Mouse (Mus musculus) adipocyte (in vitro differentiated cells): Measurements from ENCODE around the gene Fcgrt.
"Not testable (repeated sequence)": the region's sequence is repeated elsewhere in the genome, so short reads cannot be mapped to it uniquely, and the experiment has no call there.

Experiments used
- DNase-seq: peaks from one replicate; pipeline ENCODE4 v3.0.0-alpha.2; 2016; ENCODE audit warnings: low spot score

Fcgrt gene

DNA sequence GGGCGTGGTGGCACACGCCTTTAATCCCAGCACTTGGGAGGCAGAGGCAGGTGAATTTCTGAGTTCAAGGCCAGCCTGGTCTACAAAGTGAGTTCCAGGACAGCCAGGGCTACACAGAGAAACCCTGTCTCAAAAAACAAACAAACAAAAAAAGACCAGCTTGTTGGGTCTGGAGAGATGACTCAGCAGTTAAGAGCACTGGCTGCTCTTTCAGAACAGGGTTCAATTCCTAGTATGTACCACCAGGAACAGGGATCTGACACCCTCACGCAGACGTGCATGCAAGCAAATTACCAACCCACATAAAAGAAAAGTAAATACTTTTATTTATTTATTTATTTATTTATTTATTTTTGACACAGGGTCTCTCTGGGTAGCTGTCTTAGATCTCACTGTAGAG lies 6.4 kb upstream of the Fcgrt start:
- DNase-seq, result not testable (repeated sequence)

- no peak for DNase-seq
These were observed 3.5 kb upstream of the Fcgrt start for GRCm38 (mm10) chr7:45107052-45107645.

DNA sequence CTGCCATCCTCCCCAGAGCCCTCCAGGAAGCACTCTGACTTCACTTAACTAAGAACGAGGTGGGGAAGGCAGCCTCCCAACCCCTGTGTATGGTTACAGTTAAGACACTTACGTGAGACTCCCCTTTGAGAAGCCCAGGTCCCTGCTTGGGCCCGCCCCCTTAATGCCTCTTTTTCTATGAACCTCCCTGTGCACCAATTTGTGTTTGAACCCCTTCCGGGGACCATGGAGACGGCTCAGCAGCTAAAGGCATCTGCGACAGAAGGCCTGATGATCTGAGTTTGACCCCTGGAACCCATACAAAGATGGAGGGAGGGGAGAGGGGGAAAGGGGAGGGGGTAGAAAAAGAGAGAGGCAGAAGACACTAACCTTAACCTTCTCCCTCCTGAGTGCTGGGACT lies 2.8 kb upstream of the Fcgrt start:
- no peak for DNase-seq

- no peak for DNase-seq
These were observed 1.8 kb upstream of the Fcgrt start for GRCm38 (mm10) chr7:45105491-45105890.

- no peak for DNase-seq
These were observed 1.3 kb upstream of the Fcgrt start for GRCm38 (mm10) chr7:45104941-45105340.

DNA sequence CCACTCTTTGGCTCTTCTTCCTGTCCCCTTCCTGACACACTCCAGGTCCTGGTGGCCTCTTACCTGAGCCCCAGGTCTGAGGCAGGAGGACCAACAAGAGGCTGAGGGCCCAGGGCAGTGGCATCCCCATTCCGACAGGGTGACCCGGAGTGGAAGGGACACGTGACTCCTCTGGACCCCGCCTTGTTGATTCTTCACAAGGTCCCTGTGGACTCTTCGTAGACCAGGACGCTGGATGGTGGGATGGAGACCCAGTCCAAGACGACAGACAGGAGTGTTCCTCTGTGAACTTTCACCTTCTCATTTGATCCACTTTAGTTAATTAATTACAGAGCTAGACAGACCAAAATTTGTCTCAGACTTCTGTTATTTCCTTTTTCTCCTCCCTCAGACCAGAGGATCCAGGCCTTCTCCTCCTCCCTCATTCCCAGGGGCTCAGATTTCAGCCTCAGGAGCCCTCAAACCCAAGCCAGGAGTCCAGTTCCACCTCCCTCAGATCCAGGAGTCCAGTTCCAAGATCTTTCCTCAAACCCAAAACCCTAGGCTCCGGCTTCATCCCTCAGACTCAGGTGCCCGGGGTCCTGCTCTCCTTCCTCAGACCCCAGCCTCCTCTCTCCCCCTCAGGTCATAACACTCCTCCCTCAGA lies 588 bp downstream of the Fcgrt start:
- no peak for DNase-seq

GRCm38 (mm10) chr7:45102441-45102840 lies 1.2 kb downstream of the Fcgrt start:
- no peak for DNase-seq

GRCm38 (mm10) chr7:45100046-45100445 lies 3.6 kb downstream of the Fcgrt start:
- peak; percentile 58 for DNase-seq

DNA sequence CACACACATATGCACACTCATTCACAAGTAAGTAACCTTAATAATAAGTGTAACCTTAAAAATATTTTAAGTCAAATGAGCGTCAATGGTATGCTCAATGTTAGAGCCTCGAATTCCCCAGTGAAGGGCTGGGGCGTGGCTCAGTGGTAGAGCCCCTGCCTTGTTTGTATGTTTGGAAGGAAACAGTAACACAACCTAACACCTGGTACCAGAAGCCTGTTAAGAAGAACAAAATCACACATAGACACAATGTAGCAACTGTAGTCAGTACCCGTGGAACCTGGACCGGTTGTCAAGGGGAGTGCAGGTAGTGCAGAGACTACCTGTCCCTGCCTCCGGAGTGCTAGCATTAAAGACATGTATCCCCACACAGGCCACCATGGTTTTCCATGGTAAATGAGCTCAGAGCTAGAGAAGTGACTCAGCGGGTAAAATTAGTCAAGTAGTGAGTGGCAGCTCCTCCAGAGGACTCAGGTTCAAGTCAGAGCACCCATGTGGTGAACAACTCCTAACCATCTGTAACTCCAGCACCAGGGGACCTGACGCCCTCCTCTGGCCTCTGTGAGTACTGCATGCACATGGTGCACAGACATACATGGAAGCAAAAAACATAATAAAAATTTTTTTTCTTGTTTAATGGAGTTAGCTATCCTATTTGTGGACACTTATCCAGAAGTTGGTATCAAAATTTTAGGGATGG lies 5.0 kb downstream of the Fcgrt start:
- no peak for DNase-seq

GRCm38 (mm10) chr7:45097479-45097878 lies 6.2 kb downstream of the Fcgrt start:
- DNase-seq, result no peak

DNA sequence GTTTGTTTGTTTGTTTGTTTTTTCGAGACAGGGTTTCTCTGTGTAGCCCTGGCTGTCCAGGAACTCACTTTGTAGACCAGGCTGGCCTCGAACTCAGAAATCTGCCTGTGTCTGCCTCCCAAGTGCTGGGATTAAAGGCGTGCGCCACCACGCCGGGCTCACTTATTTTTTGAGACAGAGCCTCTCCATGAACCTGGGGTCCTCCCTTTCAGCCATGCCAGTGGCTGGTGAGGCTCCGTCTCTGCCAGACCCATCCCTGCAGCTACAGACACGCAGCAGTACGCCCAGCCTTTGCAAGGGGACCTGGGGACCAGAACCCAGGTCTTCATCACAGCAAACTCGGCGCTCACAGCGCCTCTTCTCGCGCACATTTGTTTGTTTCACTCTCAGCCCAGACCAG lies 7.7 kb downstream of the Fcgrt start:
- not testable (repeated sequence) for DNase-seq

- no peak for DNase-seq
These were observed 8.3 kb downstream of the Fcgrt start for GRCm38 (mm10) chr7:45095367-45095766.

DNA sequence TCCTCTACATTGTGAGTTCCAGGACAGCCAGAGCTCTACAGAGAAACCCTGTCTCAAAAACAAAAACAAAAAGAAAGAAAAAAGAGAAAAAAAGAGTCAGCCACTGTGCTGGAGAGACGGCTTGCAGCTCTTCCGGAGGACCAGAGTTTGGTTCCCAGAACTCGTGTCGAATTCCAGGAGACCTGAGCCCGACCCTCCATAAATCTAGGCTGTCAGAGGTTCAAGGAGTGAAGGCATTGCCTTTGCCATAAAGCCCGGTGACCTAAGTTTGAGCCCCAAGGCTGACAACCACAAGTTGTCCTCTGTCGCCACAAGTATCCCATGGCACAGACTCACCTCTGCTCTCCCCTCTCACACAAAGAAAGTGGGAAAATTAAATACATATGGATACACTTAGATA lies 9.5 kb downstream of the Fcgrt start:
- DNase-seq, result peak; percentile 31

GRCm38 (mm10) chr7:45093516-45093905 lies 10.1 kb downstream of the Fcgrt start:
- DNase-seq, result no peak

- DNase-seq, result no peak
These were observed 10.7 kb downstream of the Fcgrt start for GRCm38 (mm10) chr7:45092828-45093515.

- peak; percentile 60 for DNase-seq
These were observed 11.6 kb downstream of the Fcgrt start, which contains the start of gene Rcn3 for GRCm38 (mm10) chr7:45092048-45092447. Gene Rcn3, minus strand, starts transcription at chr7:45092221.

DNA sequence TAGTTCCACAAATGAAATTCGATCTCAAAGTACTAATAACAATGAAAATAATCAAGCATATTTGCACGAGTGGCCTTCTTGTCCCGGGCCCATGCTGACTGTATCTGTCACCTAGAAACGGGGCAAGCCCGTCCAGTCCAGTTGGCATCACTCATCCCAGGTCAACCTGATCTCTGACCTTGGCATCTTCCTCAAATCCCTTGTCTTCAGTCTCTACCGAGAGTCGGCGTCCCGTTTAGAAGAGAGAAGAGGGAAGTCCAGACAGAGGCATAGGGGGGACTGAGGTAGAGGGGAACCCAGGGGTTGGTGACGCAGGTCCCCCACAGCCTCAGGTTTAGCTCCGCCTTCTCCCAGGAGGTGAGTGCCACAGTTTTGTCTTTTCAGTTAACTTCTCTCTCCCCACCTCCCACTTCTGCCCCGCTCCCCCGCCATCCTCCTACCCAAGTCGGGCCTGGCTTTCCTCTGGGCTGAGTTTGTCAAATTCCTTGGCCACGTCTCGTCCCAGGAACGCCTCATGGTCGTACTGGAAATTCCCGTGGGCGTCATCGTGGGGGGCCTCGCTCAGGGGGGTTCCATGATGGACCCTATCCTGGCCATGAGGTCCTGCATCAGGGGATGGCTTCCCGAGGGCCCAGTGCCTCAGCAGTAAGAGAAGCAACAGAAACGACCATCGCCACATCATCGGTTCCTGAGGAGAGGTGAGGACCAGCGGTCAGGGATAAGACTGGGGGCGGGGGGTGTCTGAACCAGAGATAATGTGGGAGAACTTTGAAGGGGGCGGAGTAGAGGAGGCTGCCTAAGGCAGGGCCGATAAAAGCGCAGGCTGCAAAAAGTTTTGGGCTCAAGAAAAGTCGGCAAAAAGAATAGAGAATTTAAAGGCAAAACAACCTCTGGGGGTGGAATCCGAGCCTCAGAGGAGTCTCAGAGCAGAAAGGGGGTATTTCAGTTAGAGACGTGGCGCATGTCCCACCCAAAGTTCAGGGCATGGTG lies 12.4 kb downstream of the Fcgrt start:
- no peak for DNase-seq

DNA sequence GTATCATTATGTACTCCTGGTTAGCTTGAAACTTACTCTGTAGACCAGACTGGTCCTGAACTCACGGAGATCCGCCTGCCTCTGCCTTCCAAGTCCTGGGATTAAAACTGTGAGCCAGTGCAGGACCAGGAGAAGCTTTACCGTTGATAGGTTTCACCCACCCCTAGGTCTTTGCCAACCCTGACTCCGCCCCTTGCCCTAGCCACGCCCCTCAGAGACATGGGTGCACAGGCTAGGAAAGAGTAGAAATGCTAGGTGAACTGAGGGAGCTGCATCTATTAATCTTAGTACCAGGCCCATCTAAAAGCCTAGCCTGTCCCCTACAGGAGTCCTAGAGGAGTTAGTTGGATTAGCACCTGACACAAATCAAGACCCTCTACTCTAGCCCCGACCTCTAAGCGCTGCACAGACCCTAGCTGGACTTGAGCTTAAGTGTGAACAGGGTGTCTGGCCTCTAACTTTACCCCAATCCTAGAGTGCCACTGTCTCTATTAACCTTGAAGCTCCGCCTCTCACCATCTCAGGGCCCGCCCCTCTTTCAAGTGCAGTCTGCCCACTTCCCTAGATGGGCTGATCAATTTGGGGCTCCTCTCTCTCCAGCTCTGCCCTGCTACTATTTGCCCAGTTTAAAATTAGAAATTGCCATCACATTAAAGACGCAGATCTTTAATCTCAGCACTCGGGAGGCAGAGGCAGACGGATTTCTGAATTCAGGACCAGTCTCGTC lies 13.2 kb downstream of the Fcgrt start:
- DNase-seq, result no peak

- no peak for DNase-seq
These were observed 15.1 kb downstream of the Fcgrt start for GRCm38 (mm10) chr7:45088597-45088996.

- DNase-seq, result no peak
These were observed 17.6 kb downstream of the Fcgrt start for GRCm38 (mm10) chr7:45086084-45086483.
